Mouse (Mus musculus) testis, adult 2 months (tissue): Measurements from ENCODE around the gene Sspn.

Source experiments
- CTCF ChIP-seq: fragments of 200-500 bp; IDR thresholded peaks from 2 replicates; pipeline ENCODE4 v1.5.1; 2012; ENCODE audit warnings: low read depth, mild to moderate bottlenecking, inconsistent platforms, low read length, moderate library complexity; ENCODE audit not compliant: control insufficient read depth, insufficient read depth, insufficient replicate concordance
- POLR2A ChIP-seq: fragments of 200-500 bp; IDR thresholded peaks from 2 replicates; pipeline ENCODE4 v1.6.1; 2012; ENCODE audit warnings: low read depth, mild to moderate bottlenecking, inconsistent platforms, low read length, moderate library complexity; ENCODE audit not compliant: control insufficient read depth

DNA sequence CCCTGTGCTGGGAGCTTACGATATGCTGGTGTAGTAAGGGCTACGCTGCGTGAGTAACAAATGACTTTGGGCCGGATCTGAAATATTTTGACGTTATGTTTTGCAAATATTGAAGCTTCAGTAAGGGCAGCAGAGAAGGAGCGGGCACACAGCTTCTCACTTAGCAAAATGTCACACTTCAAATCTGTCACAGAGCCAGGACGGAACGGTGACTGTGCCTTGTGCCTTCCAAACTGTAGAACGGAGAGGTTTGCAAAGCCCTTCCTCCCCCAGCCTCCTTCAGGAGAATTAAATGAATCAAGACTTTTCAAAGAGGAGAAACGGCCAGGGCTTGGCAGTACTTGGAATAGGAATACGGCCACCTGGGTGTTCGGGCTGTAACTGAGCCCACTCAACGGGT lies 32.5 kb downstream of the Sspn start:
- no peak for TF ChIP-seq CTCF
- no peak for TF ChIP-seq POLR2A
